Mouse (Mus musculus) spleen, postnatal 14 days (tissue): Measurements from ENCODE around the gene Vsir.
A peak's percentile ranks its signal among the peaks of the same experiment; 100 is the strongest.

Experiments
- DNase-seq, 2 experiments: peaks; one replicate each; pipeline ENCODE4 v3.0.0; 2021 to 2022; ENCODE audit warnings: low spot score in 2 of 2

The Vsir gene

DNA sequence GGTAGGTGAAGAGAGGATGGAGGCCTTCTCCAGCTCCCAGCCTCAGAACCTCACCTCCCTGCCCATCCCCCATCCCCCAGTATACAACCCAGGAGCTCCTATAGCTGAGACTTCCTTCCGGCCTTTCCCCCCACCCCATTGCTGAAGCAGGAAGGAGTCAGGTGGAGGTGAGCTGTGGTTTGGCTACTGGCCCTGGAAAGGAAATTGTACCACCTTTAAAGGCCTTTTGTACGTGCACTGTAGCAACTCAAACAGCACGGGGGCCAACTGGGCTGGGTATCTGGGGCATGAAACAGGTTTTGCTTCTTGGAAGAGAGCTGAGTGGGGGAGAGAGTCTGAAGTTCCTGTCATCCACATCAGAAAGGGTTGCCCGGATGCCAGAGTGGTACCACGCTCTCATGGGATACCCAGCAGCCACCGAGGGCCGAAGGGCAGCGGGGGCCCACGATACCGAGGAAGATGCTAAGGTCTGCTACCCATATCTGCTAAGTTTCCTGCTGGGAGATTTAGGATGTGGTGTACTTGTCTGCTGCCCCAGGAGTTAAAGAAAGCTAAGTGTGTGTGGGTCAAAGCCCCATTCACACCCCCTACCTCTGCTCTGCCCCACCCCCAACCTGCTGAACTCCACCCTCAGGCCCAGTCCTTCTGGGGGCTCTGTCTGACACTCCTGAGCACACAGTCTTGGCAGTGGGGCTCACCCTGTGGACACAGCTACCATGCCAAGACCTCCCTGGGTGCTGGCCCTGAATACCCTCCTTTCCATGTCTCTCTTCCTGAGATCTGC, 34.7 kb downstream of the Vsir start:
- no peak for DNase-seq

DNA sequence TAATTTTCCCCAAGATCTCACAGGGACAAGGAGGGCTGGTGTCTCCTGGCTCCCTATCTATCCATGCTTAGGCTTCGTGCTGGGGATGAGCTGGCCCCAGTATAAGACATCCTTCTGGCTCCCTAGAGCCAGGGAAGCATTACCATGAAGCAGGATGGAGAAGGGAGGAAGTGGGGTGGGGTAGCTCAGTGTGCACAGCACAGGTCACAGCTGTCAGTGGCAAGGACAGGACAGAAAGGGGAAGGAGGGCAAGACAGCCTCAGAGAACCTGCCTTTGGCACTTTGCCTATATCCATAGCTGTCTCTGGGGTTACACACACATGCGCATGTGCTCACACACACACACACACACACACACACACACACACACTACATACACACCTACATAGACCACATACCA, 41.7 kb downstream of the Vsir start:
- no peak for DNase-seq

DNA sequence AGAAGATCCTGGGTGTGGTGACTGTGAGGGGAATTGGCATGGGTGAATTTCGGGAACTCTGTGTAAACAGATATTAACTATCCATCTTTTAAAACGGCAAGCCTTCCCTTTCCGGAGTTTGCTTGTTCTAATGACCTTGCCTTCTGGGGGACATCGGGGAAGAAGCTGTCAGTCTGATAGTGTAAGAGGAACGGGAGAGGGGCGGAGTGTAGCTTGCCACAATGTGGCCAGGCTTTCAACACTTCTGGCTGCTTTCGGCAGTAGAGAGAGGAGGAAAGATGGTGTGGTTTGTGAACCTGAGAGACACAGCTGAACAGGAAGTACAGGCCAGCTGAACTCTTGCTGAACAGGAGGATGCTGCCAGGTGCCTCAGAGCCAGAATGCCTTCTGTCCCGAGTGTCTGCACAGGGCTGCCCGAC, 42.8 kb downstream of the Vsir start:
- peak in 1 of 2 experiments; percentile 29 for DNase-seq

DNA sequence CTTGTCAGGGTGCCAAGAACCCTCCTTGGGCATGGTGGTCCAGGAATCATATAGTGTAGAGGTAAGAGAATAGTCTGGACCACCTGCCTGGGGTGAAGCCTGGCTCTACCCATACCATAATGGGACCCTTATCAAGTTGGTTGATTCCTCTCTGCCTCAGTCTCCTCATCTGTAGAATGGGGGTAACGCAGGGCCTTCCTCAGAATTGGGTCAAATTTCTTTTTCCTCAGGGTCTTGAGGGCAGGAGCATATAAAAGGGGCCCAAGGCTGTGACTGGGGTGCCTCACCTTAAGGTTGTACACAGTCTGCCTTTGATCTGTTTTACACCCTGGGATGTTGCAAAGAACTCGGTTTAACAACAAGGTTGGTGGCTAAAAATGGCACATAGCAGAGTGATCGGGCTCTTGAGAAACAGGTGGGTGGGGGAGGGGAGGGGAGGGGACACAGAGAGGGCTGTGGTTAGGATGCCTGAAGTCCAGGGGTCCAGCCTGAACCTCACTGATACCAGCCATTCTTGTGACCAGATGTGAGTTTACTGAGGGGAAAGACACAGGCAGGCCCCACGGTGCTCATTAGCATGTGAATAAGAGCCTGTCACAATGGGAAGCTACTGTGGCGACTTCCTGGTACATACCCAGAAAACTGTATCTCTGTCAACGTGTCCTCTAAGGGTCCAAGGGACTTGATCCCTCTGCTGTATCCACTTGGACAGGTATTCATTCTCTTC, 43.7 kb downstream of the Vsir start:
- DNase-seq, result no peak

DNA sequence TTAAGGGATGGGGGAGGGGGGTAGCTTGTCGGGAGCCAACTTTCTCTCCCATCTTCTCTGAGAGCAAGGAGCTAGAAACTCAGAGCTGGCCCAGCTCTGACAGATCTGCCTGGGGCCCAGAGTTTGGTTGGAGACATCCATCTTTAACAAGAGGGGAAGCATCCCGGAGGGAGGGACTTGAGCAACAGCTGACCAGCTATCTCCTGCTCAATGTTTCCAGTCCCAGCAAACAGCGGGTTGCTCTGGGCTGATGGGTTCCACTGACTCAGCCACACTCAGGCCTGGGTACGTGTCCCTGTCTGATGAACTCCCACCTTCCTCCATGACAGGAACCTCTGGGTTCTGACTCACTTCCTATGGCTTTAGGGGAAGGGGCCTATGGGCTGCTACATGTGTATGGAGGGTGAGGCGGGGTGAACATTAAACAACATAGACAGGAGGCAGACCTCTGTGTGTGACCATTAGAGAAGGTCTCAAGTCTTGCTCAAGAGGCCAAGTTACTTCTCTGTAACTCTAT, 44.3 kb downstream of the Vsir start:
- DNase-seq, result no peak

DNA sequence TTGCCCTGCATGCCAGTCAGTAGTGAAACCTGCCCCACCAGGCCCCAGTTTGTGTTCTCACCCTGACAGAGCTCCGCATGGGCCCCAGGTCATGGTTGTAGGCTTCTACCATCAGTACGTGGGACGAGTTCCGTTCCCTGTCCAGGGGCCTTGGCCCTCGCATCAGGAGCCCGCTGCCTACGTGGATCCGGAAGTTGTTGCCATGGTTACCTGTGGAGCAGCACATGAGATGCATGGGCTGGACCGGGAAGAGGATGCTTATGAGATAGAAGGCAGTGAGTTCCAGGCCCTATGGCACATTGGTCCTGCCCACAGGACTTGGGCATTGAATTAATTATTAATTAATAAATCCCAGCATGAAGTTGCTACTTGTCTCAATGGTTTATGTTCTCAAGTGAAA, 45.0 kb downstream of the Vsir start:
- no peak for DNase-seq

DNA sequence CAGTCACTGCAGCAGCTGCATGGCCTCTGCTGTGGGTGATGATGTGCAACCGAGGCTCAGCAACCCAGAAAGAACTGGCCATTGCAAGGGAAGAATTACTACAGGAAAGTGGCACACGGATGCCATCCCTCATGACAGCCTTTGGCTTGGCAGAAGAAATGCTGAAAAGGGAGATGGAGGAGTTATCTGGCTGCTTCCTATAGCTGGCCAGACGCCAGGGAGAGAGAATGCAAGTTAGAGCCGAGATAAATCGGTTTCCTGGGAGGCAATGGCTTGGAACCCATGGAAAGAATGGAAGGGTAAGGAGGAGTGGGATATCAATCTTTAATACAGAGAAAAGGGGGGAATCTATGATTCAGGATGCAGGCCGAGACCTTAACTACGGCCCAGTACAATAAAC, 48.3 kb downstream of the Vsir start:
- DNase-seq, result no peak

DNA sequence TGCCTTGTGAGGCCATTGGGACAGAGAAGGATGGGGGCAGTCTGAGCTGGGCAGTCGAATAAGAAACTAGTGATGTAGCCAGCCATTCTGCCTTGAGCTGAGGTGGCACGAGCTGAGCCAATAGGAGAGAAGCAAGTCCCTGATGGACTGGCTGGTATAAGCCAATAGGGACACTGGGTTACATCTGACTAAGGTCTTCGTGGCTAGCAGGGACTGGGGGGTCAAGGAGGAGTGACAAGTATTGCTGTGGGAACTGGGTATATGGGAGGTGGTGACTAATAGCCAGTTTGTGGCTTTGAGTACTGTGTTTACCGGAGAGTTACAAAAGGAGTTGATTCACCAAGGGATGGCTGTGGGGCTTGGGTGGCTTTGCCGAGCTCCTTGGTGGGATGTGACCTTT, 49.0 kb downstream of the Vsir start:
- no peak for DNase-seq

DNA sequence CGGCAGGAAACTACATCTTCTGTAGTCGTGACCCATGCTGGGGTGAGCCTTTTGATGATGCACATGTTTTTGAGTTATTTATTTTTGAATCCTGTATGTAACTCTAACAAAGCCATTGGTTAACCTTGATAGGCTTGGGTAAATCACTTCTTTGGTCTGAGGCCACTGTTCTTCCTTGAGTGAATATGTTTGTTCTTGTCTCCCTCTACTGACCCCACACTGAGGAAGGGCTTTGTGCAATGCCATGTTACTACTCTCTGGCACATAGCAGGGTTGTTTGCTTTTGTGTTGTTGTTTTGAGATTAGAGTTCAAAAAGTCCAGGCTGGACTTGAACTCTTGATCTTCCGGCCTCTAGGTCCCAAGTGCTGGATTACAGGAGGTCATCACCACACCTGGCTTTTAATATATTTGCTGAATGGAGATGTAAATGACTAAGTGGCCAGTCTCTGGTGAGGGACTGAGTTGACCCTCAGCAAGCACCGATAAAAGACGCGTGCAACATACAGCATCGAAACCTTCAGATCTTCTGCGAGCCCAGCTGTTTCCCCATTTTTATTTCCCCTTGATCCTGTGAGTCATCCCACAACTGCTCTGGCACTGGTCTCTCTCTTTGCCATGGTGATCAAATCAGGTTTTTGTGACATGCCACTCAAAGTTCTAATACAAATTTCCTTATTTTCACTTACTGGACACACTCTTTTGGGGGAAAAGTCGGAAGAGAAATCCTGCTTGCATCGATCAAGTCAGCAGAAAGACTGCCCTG, 51.6 kb downstream of the Vsir start:
- no peak for DNase-seq

DNA sequence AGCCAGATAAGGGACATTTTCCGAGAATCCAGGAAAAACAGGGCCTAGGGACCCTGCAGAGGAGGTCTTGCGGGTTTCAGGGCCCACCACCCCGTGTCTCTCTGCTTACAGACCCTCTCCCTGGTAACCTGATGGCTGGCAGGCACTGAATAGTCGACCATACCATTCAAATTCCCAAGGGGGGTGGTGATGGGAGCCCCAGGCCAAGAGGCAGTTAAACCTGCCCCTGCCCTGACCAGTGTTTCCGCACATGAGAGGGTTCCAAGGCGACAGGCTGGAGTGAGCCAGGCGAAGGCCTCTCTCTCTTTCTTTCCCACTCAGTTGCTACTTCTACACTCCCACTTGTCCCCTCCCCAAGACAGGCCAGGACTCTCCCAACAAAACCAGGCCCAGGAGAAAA, 52.8 kb downstream of the Vsir start, which contains the start of gene Gm17455:
TSS of gene Gm17455 (plus strand) at position 278 of the 400 bp plus-strand sequence.
- DNase-seq, result no peak

DNA sequence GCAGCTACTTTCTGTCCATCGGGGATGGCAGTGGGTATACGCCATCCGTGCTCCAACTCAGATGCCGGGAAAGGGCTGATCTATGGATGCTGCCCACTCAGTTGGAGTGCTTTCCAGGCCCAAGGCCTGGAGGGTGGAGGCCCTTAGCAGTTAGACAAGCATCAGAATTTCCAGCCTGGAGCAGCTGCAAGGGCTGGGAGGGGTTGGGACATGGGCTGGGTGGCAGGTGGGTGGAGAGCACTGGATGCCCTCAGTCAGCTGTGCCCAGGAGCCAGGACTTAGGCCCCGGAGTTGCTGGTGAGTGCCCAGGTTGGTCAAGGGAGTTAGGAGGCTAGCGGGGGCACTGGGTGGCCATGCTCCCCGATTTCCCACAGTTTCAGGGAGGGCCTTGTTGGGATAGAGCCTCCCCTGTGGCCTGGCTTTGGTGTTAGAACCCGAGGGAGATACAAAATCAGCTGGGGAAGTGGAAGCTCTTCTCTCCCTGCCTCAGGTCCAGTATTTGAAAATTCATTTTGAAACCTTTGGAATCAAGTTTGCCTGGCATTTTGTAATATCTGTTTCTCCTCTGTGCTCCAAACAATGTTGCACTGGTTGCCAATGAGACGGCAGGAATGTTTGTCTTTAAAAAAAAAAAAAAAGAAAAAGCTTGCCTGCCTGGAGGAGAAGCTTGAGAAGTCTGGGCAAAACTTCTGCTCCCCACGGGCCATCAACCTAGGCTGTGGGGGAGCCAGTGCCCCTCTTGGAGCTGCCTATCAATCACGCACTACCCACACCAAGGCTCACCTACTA, 54.0 kb downstream of the Vsir start:
- DNase-seq, result no peak

DNA sequence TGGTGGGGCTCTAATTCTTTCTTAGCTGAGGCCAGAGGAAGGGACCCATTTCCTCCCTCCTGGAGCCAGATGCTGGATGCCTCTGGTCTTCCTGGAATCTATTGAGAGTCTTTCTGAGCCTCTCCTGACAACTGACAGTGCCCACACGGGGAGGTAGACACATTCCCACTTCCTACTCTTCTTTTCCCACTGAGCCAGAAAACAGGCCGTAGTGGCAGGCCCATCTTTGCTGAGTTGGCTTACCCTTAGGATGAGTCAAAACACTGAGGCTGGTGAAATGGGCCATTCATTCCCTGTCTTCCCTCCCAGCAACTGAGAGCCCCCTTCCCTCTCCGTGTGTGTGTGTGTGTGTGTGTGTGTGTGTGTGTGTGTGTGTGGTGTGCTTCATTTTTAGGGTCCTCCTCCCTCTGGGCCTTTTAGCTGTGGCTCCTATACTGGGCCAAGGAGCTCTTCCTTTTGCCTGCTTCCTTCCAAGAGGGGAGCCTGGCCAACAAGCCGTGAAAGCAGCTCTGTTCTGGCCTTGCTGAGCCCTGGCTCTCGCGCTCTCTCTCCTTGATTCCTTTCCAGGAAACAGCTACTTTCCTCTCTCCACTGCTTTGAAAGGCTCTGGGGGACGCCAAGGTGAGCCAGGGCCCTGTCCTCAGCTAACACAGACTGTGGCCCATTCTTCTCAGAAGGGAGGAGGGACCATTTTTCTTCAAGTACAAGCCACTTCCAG, 59.0 kb downstream of the Vsir start:
- DNase-seq, result no peak

DNA sequence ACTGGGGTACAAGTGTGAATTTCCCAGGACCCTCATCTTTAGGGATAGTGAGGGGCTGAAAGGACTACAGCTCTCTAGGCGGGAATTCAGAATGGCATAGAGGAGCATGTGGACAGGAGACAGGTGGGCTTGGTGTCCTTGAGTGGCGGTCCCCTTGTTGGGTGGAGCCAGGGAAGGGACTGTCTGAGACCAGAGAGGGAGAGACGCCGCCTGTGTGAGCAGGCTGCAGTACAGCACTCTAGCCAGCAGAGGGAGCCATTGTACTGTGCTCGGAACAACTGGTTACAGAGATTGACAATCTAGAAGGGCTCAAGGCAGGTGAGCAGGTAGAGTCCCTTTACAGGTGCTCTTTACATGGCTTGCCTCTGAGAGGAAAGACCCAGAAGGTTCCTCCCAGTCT, 61.2 kb downstream of the Vsir start:
- DNase-seq, result peak; percentile 50 to 68

DNA sequence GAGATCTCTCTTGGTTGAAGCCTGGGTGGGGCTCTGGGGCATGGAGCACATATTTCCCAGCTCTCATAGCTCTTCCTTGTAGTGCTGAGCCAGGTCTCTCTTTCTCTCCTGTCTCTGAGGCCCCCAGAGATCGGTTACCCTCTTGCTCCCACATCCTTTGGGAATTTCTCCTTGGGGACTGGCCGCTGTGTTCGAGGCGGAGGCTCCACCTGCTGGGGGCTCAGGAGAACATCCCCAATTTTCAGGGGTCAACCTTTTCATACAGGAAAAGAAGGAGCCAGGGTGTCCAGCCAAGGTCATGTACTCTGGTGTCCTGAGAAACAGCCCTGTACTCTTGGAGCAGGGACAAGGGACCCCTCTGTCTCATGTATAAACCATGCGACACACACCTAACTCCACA, 65.1 kb downstream of the Vsir start:
- DNase-seq, result no peak

DNA sequence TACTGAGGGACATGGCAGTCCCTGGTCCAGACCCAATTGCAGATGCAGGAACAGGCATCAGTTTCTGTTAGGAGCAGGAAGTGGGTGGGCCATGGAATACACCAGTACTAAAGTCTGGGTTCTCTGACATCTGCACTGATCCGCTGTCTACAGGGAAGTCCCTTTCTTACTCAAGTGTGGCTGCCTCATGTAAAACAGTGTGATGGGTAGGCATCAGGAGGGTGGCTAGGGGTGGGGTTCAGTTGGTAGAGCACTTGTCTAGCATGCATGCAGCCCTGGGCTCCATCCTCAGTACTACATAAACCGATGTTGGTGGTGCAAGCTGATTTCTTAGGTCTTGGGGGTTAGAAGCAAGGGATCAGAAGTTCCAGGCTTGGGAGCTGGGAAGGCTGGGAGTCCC, 67.1 kb downstream of the Vsir start:
- DNase-seq, result no peak

DNA sequence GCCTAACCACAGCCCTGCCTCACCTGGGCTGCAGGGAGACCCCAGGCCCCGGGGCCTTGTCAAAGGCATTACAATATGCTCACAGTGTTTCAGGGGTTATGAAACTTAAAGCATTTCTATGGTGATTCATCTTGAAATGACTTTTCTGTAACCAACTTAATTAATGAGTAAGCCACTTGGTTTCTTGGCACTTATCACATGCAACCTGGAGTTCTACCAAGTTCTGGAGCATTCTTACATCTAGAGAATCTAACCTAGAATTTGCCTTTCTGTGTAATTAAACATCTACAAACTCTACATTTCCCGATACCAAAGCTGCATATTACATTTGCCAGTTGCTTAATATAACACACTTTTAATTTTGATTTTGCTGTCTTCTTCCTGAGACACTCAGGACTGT, 70.4 kb downstream of the Vsir start:
- DNase-seq, result no peak

DNA sequence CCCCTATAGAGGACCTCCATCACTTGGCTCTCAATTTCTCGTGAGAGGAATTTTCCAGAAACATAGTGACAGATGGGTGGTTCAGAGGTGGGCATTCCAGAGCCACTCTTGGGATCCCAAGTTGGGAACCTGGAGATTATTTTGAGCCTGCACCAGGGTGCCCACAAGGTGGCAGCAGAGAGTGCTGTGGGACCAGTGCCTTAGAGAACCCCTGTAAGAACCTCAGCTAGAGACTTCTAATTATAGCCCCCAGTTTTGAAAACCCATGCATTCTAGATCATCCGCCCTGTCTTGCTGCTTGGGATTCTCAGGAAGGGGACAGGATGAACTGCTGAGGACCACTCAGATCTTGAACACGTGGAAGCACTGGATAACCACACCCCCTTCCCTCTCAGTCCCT, 71.5 kb downstream of the Vsir start:
- DNase-seq, result peak; percentile 25 to 57

DNA sequence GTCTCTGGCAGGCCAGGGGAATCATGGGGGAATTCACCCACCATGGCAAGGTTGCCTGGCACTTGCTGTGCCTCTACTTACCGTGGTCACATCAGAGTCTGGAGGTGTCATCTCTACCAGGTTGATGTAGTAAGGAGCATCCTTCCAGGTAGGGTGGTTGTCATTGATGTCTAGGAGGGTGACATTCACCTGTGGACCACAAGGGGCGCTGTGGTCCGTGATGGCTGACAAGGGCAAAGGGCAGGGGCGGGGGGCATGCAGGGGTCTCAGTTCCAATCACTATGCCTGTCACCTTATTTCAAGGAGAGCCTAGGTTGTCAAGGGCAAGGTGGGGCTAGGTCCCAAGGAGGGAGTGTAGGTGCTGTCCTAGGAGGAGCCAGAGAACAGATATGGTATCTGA, 73.0 kb downstream of the Vsir start:
- no peak for DNase-seq
